Mouse (Mus musculus): ENCODE results near the gene Grtp1.

DNA sequence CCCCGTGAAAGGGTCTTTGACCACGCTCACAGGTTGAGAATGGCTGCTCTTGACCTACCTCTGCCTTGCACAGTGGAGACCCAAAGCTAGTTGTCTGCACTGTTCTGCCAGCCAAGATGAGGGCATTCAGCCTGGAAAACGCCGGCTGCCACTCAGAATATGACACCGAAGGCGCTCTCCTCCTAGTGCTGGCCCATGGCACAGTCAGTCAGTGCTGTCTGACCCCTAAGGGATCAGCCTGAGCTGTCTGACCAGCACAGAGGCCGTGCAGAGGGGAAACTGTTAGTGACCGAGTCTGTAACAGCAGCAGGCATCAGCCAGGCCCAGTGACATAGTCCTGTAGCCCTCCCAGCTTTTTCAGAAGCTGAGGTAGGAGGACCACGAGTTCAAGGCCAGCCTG, 13.2 kb downstream of the Grtp1 start:
- TF ChIP-seq CTCF (IDR thresholded peaks at IDR 0.05; ENCODE audit: control insufficient read depth, insufficient read depth, insufficient read length) = no peak
- no peak for TF ChIP-seq CEBPB (IDR thresholded peaks at IDR 0.05; ENCODE audit: low read depth)
- TF ChIP-seq MAX (IDR thresholded peaks at IDR 0.05) = no peak
- TF ChIP-seq USF1 (IDR thresholded peaks at IDR 0.05; ENCODE audit: low read depth) = no peak

All from C2C12 (cell line).